Mouse (Mus musculus) fat pad, adult 2 months (tissue): Measurements from ENCODE around the gene Olfr1276.

Experiments
- DNase-seq: peaks from one replicate; pipeline ENCODE4 v3.0.0-alpha.2; 2011; ENCODE audit warnings: low read depth, low spot score; ENCODE audit errors: extremely low read depth

The Olfr1276 gene

DNA sequence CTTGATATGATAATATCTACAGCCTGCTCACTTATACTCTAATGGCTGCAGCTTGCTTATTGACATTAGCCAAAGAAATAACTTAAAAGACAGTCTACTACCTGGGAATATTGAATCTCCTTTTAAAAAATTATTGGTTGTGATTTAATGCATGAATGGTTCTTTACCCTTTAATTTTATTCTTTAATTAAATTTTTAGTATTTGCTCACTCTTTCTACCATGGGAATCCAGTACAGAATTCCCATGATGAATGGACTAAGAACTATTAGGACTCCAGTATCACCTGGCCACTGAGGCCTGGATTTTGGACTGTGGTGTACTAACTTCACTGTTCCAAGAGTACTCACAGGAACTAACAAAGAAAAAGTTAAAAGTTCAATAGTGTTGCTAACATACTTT lies at the start of gene Olfr1276:
Gene Olfr1276, plus strand, starts transcription at position 301 of the 400 bp plus-strand sequence.
- no peak for DNase-seq

DNA sequence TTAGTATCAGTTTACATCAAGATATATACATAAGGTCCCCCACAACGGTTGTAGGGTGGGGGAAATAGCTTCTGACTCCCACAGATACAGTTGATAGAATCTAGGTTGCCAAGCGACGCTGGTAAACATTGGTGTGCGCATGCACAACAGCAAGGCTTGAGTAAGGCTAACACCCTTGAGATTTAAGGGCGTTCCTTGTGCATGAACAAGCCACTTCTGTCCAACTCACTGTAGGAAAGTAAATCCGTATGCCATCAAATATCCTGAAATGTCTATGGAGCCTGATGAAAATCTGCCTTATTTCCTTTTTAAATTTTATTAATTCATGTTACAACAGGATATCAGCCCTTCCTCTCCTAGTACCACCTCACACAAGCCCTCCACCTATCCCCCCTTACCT lies 24.8 kb upstream of the Olfr1276 start, which contains the start of gene 4930430A15Rik:
Gene 4930430A15Rik, minus strand, starts transcription at position 101 of the 400 bp plus-strand sequence.
- DNase-seq: no peak

DNA sequence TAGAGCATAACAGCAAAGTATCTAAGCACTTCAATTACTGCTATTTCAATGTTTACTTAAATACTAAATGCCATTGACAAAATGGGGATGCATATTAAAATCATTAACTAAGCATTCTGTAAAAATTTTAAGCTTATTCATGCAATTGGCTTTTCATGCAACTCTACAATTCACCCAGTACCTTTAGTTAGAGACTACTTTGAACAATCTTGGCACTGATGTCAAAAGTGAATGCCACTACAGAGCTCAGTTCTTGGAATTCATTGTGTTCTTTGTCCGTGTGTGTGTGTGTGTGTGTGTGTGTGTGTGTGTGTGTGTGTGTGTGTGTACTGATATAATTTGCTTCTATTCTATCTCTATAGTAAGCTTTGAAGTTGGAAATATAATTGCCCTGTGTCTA lies 19.1 kb upstream of the Olfr1276 start, which contains the start of gene Olfr1275:
Gene Olfr1275, minus strand, starts transcription at position 101 of the 400 bp plus-strand sequence.
- DNase-seq: no peak

DNA sequence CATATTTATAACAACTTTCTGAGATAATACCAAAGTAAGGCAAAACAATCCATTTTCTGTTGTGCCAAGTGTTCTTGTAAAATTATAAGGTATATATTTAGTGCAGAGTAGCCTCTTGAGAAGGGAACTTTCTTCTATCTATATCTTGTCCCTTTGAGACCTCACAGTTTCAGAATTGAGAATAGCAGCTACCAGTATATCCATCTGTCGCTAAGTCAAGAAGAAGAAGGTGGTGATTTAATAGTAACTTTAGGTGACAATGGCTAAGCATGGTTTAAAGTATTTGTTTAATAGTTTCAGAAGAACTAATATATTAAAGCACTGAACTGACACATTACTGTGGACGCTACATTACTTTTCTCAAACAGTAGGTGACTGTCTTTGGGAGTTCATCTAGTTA lies 19.7 kb downstream of the Olfr1276 start, which contains the start of gene Olfr1277:
Gene Olfr1277, minus strand, starts transcription at position 101 of the 400 bp plus-strand sequence.
- DNase-seq: no peak

DNA sequence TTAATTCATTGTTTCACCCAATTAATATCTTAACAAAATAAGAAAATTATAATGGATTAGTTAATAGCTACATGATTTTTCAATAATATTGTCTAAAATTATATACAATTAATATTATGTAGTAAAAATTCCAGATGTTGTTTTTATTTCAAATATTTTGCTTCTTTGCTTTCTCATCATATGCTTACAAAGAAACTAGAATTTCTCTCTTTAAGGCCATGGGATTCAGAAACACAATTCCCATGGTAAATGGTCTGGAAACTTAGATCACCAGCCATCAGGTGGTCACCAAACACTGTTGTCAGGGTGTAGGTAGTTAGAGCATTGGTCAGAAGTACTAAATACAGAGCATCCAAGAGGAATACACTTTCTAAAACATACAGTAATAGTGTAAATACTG lies 35.5 kb downstream of the Olfr1276 start, which contains the start of gene Olfr1278:
Gene Olfr1278, plus strand, starts transcription at position 301 of the 400 bp plus-strand sequence.
- no peak for DNase-seq

DNA sequence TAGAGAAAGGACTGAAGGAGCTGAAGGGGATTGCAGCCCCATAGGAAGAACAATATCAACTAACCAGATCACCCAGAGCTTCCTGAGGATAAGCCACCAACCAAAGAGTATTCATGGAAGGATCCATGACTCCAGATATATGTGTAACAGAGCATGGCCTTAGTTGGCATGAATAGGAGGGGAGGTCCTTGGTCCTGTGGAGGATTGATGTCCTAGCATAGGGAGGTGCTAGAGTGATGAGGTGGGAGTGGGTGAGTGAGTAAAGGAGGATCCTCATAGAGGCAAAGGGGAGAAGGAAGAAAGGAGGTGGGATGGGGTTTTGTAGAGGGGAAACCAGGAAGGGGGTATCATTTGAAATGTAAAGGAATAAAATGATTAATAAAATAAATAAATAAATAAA lies 44.2 kb downstream of the Olfr1276 start:
- no peak for DNase-seq

DNA sequence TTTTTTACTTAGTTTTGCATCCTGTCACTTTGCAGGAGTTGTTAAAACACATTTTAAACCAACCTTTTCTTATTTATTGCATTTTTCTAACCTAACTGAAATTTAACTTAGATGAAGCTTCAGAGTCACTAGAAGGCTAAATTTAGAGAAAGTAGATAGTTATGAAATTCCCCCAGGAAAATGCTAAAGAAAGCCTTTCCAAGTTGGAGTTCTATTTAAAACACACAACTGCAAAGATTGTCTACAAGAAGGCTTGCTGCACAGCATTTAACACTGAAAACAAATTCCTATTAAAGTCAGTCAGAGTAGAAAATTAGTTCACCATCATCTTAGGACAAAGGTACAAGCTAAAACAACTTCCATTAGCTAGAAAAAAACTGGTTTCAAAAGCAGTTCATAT lies 46.1 kb downstream of the Olfr1276 start, which contains the start of gene Olfr1279:
Gene Olfr1279, plus strand, starts transcription at position 262 of the 400 bp plus-strand sequence.
- no peak for DNase-seq
